Mouse (Mus musculus) testis, adult 2 months (tissue): ENCODE data around the gene Ddx46.

Source experiments
- CTCF ChIP-seq: fragments of 200-500 bp; IDR thresholded peaks from 2 replicates; pipeline ENCODE4 v1.5.1; 2012; ENCODE audit warnings: low read depth, mild to moderate bottlenecking, inconsistent platforms, low read length, moderate library complexity; ENCODE audit not compliant: control insufficient read depth, insufficient read depth, insufficient replicate concordance
- POLR2A ChIP-seq: fragments of 200-500 bp; IDR thresholded peaks from 2 replicates; pipeline ENCODE4 v1.6.1; 2012; ENCODE audit warnings: low read depth, mild to moderate bottlenecking, inconsistent platforms, low read length, moderate library complexity; ENCODE audit not compliant: control insufficient read depth

DNA sequence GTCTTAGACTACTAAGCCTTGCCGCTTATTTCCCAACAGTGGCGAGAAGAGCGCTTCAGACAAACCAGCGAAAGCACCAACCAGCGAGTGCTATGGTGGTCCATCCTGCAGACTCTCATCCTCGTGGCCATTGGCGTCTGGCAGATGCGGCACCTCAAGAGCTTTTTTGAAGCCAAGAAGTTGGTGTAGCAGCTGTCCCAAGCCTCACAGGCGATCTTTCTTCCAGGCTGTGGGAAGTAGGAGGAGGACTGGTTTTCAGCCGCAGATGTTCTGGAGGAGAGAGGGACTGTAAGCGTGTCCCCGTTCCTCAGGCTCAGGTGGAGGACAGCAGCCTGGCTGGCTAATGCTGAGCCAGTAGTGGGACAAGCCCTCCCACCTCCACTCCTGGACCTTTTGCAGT lies 38.0 kb upstream of the Ddx46 start:
- TF ChIP-seq POLR2A (no peak), CTCF (no peak)
